Mouse (Mus musculus): Measurements from ENCODE around the gene Parvg. TPM values are rescaled to one million over a fixed set of nuclear protein-coding genes. Genes with fewer than 3 reads are reported as not detected.

Gene Parvg
- polyA plus RNA-seq, 1 experiment from 2014 or later, result 13.4 TPM

DNA sequence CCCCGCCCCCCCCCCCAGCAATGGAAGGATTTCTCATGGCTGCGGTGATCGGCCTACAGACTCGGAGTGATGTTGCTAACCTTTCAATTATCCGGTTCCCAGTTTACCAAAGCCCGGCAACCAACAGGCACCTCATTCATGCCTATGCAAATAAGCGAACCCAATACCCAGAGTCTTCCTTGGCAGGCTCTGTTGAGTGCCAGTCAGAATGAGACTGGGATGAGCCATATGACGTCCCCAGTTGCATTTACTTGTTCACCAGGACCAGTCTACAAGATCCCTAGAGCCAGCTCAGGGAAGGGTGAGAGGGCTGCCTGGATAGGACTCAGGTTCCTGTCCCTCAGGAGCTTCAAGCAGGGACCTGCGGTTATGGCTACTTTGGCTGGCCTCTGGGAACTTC, 29.4 kb upstream of the Parvg start:
- TF ChIP-seq EP300 (IDR thresholded peaks at IDR 0.05; ENCODE audit: low read depth), result no peak
- no peak for TF ChIP-seq CTCF (IDR thresholded peaks at IDR 0.05; ENCODE audit: low read depth)
- Histone ChIP-seq H3K4me2 (ENCODE audit: low read depth, low read length) (no peak overlapping the region), H3K27ac (ENCODE audit: low read depth) (no peak overlapping the region), H3K4me1 (ENCODE audit: insufficient read depth) (0 out of 2 replicates have a peak, but pooled peaks cover 3% of the 10 kb centered on the region), H3K9me3 (ENCODE audit: low read length) (no peaks in the 10 kb centered on the region), H3K4me3 (ENCODE audit: low read depth, low read length) (no peak overlapping the region), H3K9ac (replicated peaks) (no peak overlapping the region), H3K27me3 (ENCODE audit: insufficient read depth, low read length) (no peaks in the 10 kb centered on the region), H3K36me3 (replicated peaks; ENCODE audit: insufficient read depth, low read length) (peaks cover 7% of the 10 kb centered on the region; the same call in 1 of the 2 replicates)
- no peak for ATAC-seq
- no peak for DNase-seq
- WGBS (ENCODE audit: insufficient replicate concordance), result 83% methylated on average over 9 of the region's 9 CpGs

DNA sequence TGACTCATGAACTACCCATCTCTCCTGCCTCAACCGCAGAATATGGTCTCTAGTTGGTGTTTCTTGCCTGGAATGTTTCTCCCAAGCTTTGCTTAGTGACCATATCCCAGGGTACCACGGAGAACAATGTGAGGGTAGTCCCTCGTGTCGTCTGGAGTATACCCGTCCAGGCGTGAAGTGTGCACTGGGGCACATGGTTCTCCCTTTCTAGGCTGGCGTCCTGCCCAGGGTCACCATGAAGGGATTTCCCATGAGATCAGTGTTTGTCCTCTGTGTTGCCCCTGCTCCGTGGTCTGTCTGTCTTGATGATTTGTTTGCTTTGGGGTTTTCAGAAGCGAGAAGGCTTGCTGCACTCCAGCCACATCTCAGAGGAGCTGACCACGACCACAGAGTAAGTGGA, 28.6 kb upstream of the Parvg start:
- H3K27ac ChIP-seq (ENCODE audit: low read depth), result no peak overlapping the region
- H3K27me3 ChIP-seq (ENCODE audit: insufficient read depth, low read length), result no peaks in the 10 kb centered on the region
- no peaks in the 10 kb centered on the region for H3K9me3 ChIP-seq (ENCODE audit: low read length)
- H3K4me2 ChIP-seq (ENCODE audit: low read depth, low read length), result no peak overlapping the region
- 65% methylated on average over 10 of the region's 10 CpGs for WGBS (ENCODE audit: insufficient replicate concordance)
- H3K4me3 ChIP-seq (ENCODE audit: low read depth, low read length), result no peak overlapping the region
- TF ChIP-seq CTCF (IDR thresholded peaks at IDR 0.05; ENCODE audit: low read depth), result no peak
- TF ChIP-seq EP300 (IDR thresholded peaks at IDR 0.05; ENCODE audit: low read depth), result no peak
- no peak overlapping the region for H3K9ac ChIP-seq (replicated peaks)
- ATAC-seq (no peak), DNase-seq (no peak)
- peaks cover 7% of the 10 kb centered on the region; the same call in 1 of the 2 replicates for H3K36me3 ChIP-seq (replicated peaks; ENCODE audit: insufficient read depth, low read length)
- H3K4me1 ChIP-seq (ENCODE audit: insufficient read depth), result 0 out of 2 replicates have a peak, but pooled peaks cover 3% of the 10 kb centered on the region

DNA sequence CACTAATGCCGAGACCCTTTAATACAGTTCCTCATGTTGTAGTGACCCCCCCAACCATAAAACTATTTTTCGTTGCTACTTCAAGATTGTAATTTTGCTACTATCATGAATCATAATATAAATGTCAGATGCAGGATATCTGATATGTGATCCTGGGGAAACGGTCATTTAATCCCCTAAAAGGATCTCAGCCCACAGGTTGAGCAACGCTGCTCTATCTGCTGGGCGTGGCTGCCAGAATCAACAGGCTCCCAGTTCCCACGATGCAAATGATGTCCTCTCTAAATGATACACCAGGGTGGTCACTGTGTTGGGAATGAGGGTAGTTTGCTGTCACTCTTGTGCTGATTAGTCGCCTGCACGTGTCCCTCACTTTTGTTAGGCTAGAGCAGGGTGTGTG, 26.4 kb upstream of the Parvg start:
- H3K9ac ChIP-seq (replicated peaks), result no peak overlapping the region
- no peak overlapping the region for H3K27ac ChIP-seq (ENCODE audit: low read depth)
- H3K4me3 ChIP-seq (ENCODE audit: low read depth, low read length), result no peak overlapping the region
- ATAC-seq (no peak), DNase-seq (no peak)
- peaks cover 4% of the 10 kb centered on the region; the same call in 1 of the 2 replicates for H3K36me3 ChIP-seq (replicated peaks; ENCODE audit: insufficient read depth, low read length)
- WGBS (ENCODE audit: insufficient replicate concordance), result 57% methylated on average over 8 of the region's 8 CpGs
- no peaks in the 10 kb centered on the region for H3K9me3 ChIP-seq (ENCODE audit: low read length)
- no peak overlapping the region for H3K4me2 ChIP-seq (ENCODE audit: low read depth, low read length)
- no peak for TF ChIP-seq CTCF (IDR thresholded peaks at IDR 0.05; ENCODE audit: low read depth)
- TF ChIP-seq EP300 (IDR thresholded peaks at IDR 0.05; ENCODE audit: low read depth), result no peak
- peaks cover 7% of the 10 kb centered on the region; the same call in 1 of the 2 replicates for H3K4me1 ChIP-seq (ENCODE audit: insufficient read depth)
- no peaks in the 10 kb centered on the region for H3K27me3 ChIP-seq (ENCODE audit: insufficient read depth, low read length)

DNA sequence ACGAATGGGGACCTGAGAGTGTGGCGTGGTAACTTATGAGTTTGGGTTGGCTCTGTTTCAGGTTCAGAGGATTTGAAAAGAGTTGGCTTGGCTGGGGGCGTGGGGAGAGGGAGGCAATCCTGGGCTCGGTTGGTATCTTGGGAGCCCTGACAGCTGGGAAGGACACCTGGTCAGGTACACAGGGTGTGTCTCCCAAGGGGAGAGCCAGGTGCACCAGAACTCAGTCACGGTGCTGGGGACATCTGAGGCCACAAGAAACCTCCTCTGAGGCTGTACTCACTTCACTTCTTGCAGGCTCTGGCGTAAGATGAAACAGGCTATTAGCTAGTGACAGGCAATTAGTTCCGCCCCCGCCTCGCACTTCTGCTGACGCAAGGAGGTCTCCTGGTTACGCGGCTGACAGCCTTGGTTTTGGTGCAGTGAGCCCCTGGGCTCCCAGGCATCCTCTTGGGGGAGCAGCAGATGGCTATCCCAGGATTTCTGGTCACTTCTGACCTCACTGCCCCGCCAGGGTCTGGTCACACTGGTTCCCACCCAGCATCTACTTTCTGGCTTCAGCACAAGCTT, 24.9 kb upstream of the Parvg start:
- no peak for TF ChIP-seq EP300 (IDR thresholded peaks at IDR 0.05; ENCODE audit: low read depth)
- no peak for TF ChIP-seq CTCF (IDR thresholded peaks at IDR 0.05; ENCODE audit: low read depth)
- ATAC-seq (no peak), DNase-seq (peak; percentile 50)
- Histone ChIP-seq H3K9ac (replicated peaks) (no peak overlapping the region), H3K27ac (ENCODE audit: low read depth) (no peak overlapping the region), H3K4me3 (ENCODE audit: low read depth, low read length) (no peak overlapping the region), H3K4me2 (ENCODE audit: low read depth, low read length) (no peak overlapping the region), H3K9me3 (ENCODE audit: low read length) (no peaks in the 10 kb centered on the region), H3K27me3 (ENCODE audit: insufficient read depth, low read length) (no peaks in the 10 kb centered on the region), H3K36me3 (replicated peaks; ENCODE audit: insufficient read depth, low read length) (0 out of 2 replicates have a peak, but pooled peaks cover 4% of the 10 kb centered on the region), H3K4me1 (ENCODE audit: insufficient read depth) (peaks cover 7% of the 10 kb centered on the region; the same call in 1 of the 2 replicates)
- 73% methylated on average over 13 of the region's 13 CpGs for WGBS (ENCODE audit: insufficient replicate concordance)

DNA sequence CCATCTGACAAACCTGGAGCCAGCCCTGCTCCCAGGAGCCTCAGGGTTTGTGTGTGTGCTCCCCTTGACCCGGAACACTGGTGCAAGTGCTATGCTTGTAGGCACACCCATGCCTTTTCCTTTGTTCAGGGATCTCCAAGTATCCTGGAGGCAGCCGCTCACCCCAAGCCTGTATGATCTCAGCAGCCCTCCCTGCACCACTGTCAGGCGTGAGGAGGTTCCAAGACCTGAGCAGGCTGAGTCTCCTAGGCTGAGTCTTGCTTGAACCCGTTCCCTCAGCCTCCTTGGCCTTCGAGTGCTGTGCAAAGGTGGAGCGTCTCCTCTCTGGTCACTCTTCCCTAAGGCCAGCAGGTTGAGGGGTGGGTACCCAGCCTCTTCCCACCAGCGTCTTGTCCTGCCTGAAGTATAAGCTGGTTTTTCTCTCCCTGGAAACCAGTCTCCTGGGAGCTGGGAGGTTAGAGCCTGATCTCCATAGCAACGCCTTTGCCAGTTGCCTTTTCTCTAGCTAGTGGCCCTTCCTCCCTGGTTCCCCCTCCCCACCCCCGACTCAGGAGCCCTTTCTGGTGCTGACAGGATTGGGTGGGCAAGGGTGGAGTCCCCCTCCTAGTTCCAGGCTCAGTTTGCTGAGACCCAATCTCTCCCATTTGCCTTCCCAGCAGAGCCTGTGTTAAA, 24.0 kb upstream of the Parvg start:
- Histone ChIP-seq H3K36me3 (replicated peaks; ENCODE audit: insufficient read depth, low read length) (0 out of 2 replicates have a peak, but pooled peaks cover 4% of the 10 kb centered on the region), H3K9me3 (ENCODE audit: low read length) (no peaks in the 10 kb centered on the region), H3K4me3 (ENCODE audit: low read depth, low read length) (no peak overlapping the region), H3K4me1 (ENCODE audit: insufficient read depth) (peaks cover 7% of the 10 kb centered on the region; the same call in 1 of the 2 replicates), H3K9ac (replicated peaks) (no peak overlapping the region), H3K27ac (ENCODE audit: low read depth) (no peak overlapping the region), H3K4me2 (ENCODE audit: low read depth, low read length) (no peak overlapping the region), H3K27me3 (ENCODE audit: insufficient read depth, low read length) (no peaks in the 10 kb centered on the region)
- WGBS (ENCODE audit: insufficient replicate concordance), result 72% methylated on average over 9 of the region's 9 CpGs
- TF ChIP-seq CTCF (IDR thresholded peaks at IDR 0.05; ENCODE audit: low read depth) (no peak), EP300 (IDR thresholded peaks at IDR 0.05; ENCODE audit: low read depth) (no peak)
- no peak for DNase-seq
- no peak for ATAC-seq

DNA sequence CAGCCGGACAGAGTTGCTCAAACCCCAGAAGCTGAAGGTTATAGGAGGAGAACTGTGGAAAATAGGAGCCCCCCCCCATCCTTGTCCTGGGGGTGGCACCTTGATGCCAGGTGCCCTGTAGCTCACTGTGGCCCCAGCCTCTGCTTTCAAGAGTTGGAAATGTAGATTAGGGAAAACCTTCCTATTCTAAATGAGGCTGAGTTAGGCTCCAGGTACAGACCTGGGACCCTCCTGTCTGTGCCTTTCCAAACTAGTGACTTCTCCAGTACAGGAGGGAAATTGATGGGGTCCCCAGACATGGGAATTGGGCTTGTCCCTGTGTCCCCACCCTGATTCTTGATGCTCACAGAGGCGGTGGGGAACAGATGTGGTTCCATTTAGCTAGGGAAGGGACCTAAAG, 23.2 kb upstream of the Parvg start:
- DNase-seq (no peak), ATAC-seq (no peak)
- Histone ChIP-seq H3K36me3 (replicated peaks; ENCODE audit: insufficient read depth, low read length) (0 out of 2 replicates have a peak, but pooled peaks cover under 1% of the 10 kb centered on the region), H3K9ac (replicated peaks) (no peak overlapping the region), H3K9me3 (ENCODE audit: low read length) (no peaks in the 10 kb centered on the region), H3K4me3 (ENCODE audit: low read depth, low read length) (no peak overlapping the region), H3K27ac (ENCODE audit: low read depth) (no peak overlapping the region), H3K27me3 (ENCODE audit: insufficient read depth, low read length) (no peaks in the 10 kb centered on the region), H3K4me1 (ENCODE audit: insufficient read depth) (peaks cover 7% of the 10 kb centered on the region; the same call in 1 of the 2 replicates), H3K4me2 (ENCODE audit: low read depth, low read length) (no peak overlapping the region)
- TF ChIP-seq EP300 (IDR thresholded peaks at IDR 0.05; ENCODE audit: low read depth) (no peak), CTCF (IDR thresholded peaks at IDR 0.05; ENCODE audit: low read depth) (no peak)
- WGBS (ENCODE audit: insufficient replicate concordance), result 82% methylated on average over 2 of the region's 2 CpGs
